Mouse (Mus musculus): ENCODE measurements around the gene Rhbdd1. TPM values are rescaled to one million over a fixed set of nuclear protein-coding genes. Genes with fewer than 3 reads are reported as not detected.

Rhbdd1 gene
- polyA plus RNA-seq, 1 experiment from 2014 or later, result 12.1 TPM

GRCm38 (mm10) chr1:82320456-82320855 lies 4.2 kb downstream of the Rhbdd1 start:
- WGBS, result 69% methylated on average over 6 of the region's 6 CpGs
- Histone ChIP-seq H3K9me3 (replicated peaks; ENCODE audit: control insufficient read depth, low read length) (no peaks in the 10 kb centered on the region), H3K4me1 (ENCODE audit: control insufficient read depth, insufficient read depth, low read length) (0 out of 2 replicates have a peak, but pooled peaks cover 8% of the 10 kb centered on the region), H3K9ac (ENCODE audit: low read length) (no peak overlapping the region), H3K4me2 (ENCODE audit: low read depth, low read length) (no peak overlapping the region), H3K27me3 (ENCODE audit: control insufficient read depth, insufficient read depth, low read length) (no peaks in the 10 kb centered on the region), H3K4me3 (replicated peaks; ENCODE audit: low read length) (no peak overlapping the region), H3K27ac (ENCODE audit: low read length) (no peak overlapping the region), H3K36me3 (ENCODE audit: control insufficient read depth, insufficient read depth, low read length) (no peaks in the 10 kb centered on the region)
- ATAC-seq (ENCODE audit: insufficient read depth, low FRiP score), result no peak

GRCm38 (mm10) chr1:82320864-82321263 lies 4.6 kb downstream of the Rhbdd1 start:
- H3K9ac ChIP-seq (ENCODE audit: low read length), result no peak overlapping the region
- ATAC-seq (ENCODE audit: insufficient read depth, low FRiP score), result no peak
- no peak overlapping the region for H3K4me3 ChIP-seq (replicated peaks; ENCODE audit: low read length)
- no peaks in the 10 kb centered on the region for H3K27me3 ChIP-seq (ENCODE audit: control insufficient read depth, insufficient read depth, low read length)
- H3K4me2 ChIP-seq (ENCODE audit: low read depth, low read length), result no peak overlapping the region
- no peaks in the 10 kb centered on the region for H3K36me3 ChIP-seq (ENCODE audit: control insufficient read depth, insufficient read depth, low read length)
- H3K27ac ChIP-seq (ENCODE audit: low read length), result no peak overlapping the region
- H3K4me1 ChIP-seq (ENCODE audit: control insufficient read depth, insufficient read depth, low read length), result 0 out of 2 replicates have a peak, but pooled peaks cover 8% of the 10 kb centered on the region
- WGBS, result 87% methylated on average over 10 of the region's 10 CpGs
- no peaks in the 10 kb centered on the region for H3K9me3 ChIP-seq (replicated peaks; ENCODE audit: control insufficient read depth, low read length)

- no peak overlapping the region for H3K9ac ChIP-seq (ENCODE audit: low read length)
- H3K27ac ChIP-seq (ENCODE audit: low read length), result no peak overlapping the region
- H3K4me2 ChIP-seq (ENCODE audit: low read depth, low read length), result no peak overlapping the region
- no peak for ATAC-seq (ENCODE audit: insufficient read depth, low FRiP score)
- H3K27me3 ChIP-seq (ENCODE audit: control insufficient read depth, insufficient read depth, low read length), result no peaks in the 10 kb centered on the region
- WGBS, result 79% methylated on average over 1 of the region's 1 CpGs
- H3K4me1 ChIP-seq (ENCODE audit: control insufficient read depth, insufficient read depth, low read length), result 0 out of 2 replicates have a peak, but pooled peaks cover 8% of the 10 kb centered on the region
- no peaks in the 10 kb centered on the region for H3K9me3 ChIP-seq (replicated peaks; ENCODE audit: control insufficient read depth, low read length)
- no peaks in the 10 kb centered on the region for H3K36me3 ChIP-seq (ENCODE audit: control insufficient read depth, insufficient read depth, low read length)
- H3K4me3 ChIP-seq (replicated peaks; ENCODE audit: low read length), result no peak overlapping the region
Observed at GRCm38 (mm10) chr1:82321441-82321840, 5.2 kb downstream of the Rhbdd1 start.

- no peak overlapping the region for H3K27ac ChIP-seq (ENCODE audit: low read length)
Observed at GRCm38 (mm10) chr1:82324131-82324785, 8.0 kb downstream of the Rhbdd1 start.

GRCm38 (mm10) chr1:82326120-82326519 lies 9.9 kb downstream of the Rhbdd1 start:
- no peak overlapping the region for H3K9ac ChIP-seq (ENCODE audit: low read length)
- no peaks in the 10 kb centered on the region for H3K9me3 ChIP-seq (replicated peaks; ENCODE audit: control insufficient read depth, low read length)
- 0 out of 2 replicates have a peak, but pooled peaks cover 4% of the 10 kb centered on the region for H3K4me1 ChIP-seq (ENCODE audit: control insufficient read depth, insufficient read depth, low read length)
- H3K4me2 ChIP-seq (ENCODE audit: low read depth, low read length), result no peak overlapping the region
- no peak overlapping the region for H3K27ac ChIP-seq (ENCODE audit: low read length)
- no peaks in the 10 kb centered on the region for H3K27me3 ChIP-seq (ENCODE audit: control insufficient read depth, insufficient read depth, low read length)
- WGBS, result 72% methylated on average over 5 of the region's 5 CpGs
- no peaks in the 10 kb centered on the region for H3K36me3 ChIP-seq (ENCODE audit: control insufficient read depth, insufficient read depth, low read length)
- no peak for ATAC-seq (ENCODE audit: insufficient read depth, low FRiP score)
- no peak overlapping the region for H3K4me3 ChIP-seq (replicated peaks; ENCODE audit: low read length)

More at GRCm38 (mm10) chr1:82324131-82324785, 8.0 kb downstream of the Rhbdd1 start:
- WGBS, result 24% methylated on average over 4 of the region's 4 CpGs
- no peak for ATAC-seq (ENCODE audit: insufficient read depth, low FRiP score)
- Histone ChIP-seq H3K4me3 (replicated peaks; ENCODE audit: low read length) (no peak overlapping the region), H3K9me3 (replicated peaks; ENCODE audit: control insufficient read depth, low read length) (no peaks in the 10 kb centered on the region), H3K36me3 (ENCODE audit: control insufficient read depth, insufficient read depth, low read length) (no peaks in the 10 kb centered on the region), H3K27me3 (ENCODE audit: control insufficient read depth, insufficient read depth, low read length) (no peaks in the 10 kb centered on the region), H3K4me1 (ENCODE audit: control insufficient read depth, insufficient read depth, low read length) (0 out of 2 replicates have a peak, but pooled peaks cover 4% of the 10 kb centered on the region), H3K4me2 (ENCODE audit: low read depth, low read length) (no peak overlapping the region), H3K9ac (ENCODE audit: low read length) (no peak overlapping the region)

GRCm38 (mm10) chr1:82328033-82328775 lies 12.0 kb downstream of the Rhbdd1 start:
- no peak overlapping the region for H3K27ac ChIP-seq (ENCODE audit: low read length)
- H3K27me3 ChIP-seq (ENCODE audit: control insufficient read depth, insufficient read depth, low read length), result no peaks in the 10 kb centered on the region
- H3K4me2 ChIP-seq (ENCODE audit: low read depth, low read length), result no peak overlapping the region
- H3K9me3 ChIP-seq (replicated peaks; ENCODE audit: control insufficient read depth, low read length), result no peaks in the 10 kb centered on the region
- no peak for ATAC-seq (ENCODE audit: insufficient read depth, low FRiP score)
- H3K36me3 ChIP-seq (ENCODE audit: control insufficient read depth, insufficient read depth, low read length), result no peaks in the 10 kb centered on the region
- H3K4me1 ChIP-seq (ENCODE audit: control insufficient read depth, insufficient read depth, low read length), result 0 out of 2 replicates have a peak, but pooled peaks cover 4% of the 10 kb centered on the region
- 87% methylated on average over 7 of the region's 7 CpGs for WGBS
- H3K9ac ChIP-seq (ENCODE audit: low read length), result no peak overlapping the region
- H3K4me3 ChIP-seq (replicated peaks; ENCODE audit: low read length), result no peak overlapping the region

- H3K4me3 ChIP-seq (replicated peaks; ENCODE audit: low read length), result no peak overlapping the region
- no peaks in the 10 kb centered on the region for H3K9me3 ChIP-seq (replicated peaks; ENCODE audit: control insufficient read depth, low read length)
- whole genome bisulfite sequencing, result 79% methylated on average over 4 of the region's 4 CpGs
- no peaks in the 10 kb centered on the region for H3K36me3 ChIP-seq (ENCODE audit: control insufficient read depth, insufficient read depth, low read length)
- H3K27ac ChIP-seq (ENCODE audit: low read length), result no peak overlapping the region
- H3K4me1 ChIP-seq (ENCODE audit: control insufficient read depth, insufficient read depth, low read length), result no peaks in the 10 kb centered on the region
- no peak overlapping the region for H3K4me2 ChIP-seq (ENCODE audit: low read depth, low read length)
- no peak overlapping the region for H3K9ac ChIP-seq (ENCODE audit: low read length)
- no peaks in the 10 kb centered on the region for H3K27me3 ChIP-seq (ENCODE audit: control insufficient read depth, insufficient read depth, low read length)
- no peak for ATAC-seq (ENCODE audit: insufficient read depth, low FRiP score)
Observed at GRCm38 (mm10) chr1:82329237-82329953, 13.1 kb downstream of the Rhbdd1 start.

GRCm38 (mm10) chr1:82329954-82330247 lies 13.6 kb downstream of the Rhbdd1 start:
- no peaks in the 10 kb centered on the region for H3K4me1 ChIP-seq (ENCODE audit: control insufficient read depth, insufficient read depth, low read length)
- H3K27ac ChIP-seq (ENCODE audit: low read length), result no peak overlapping the region
- no peaks in the 10 kb centered on the region for H3K36me3 ChIP-seq (ENCODE audit: control insufficient read depth, insufficient read depth, low read length)
- H3K9ac ChIP-seq (ENCODE audit: low read length), result no peak overlapping the region
- no peak overlapping the region for H3K4me2 ChIP-seq (ENCODE audit: low read depth, low read length)
- no peaks in the 10 kb centered on the region for H3K9me3 ChIP-seq (replicated peaks; ENCODE audit: control insufficient read depth, low read length)
- H3K27me3 ChIP-seq (ENCODE audit: control insufficient read depth, insufficient read depth, low read length), result no peaks in the 10 kb centered on the region
- no peak for ATAC-seq (ENCODE audit: insufficient read depth, low FRiP score)
- no peak overlapping the region for H3K4me3 ChIP-seq (replicated peaks; ENCODE audit: low read length)

GRCm38 (mm10) chr1:82334506-82334905 lies 18.3 kb downstream of the Rhbdd1 start:
- H3K4me3 ChIP-seq (replicated peaks; ENCODE audit: low read length), result no peak overlapping the region
- H3K4me1 ChIP-seq (ENCODE audit: control insufficient read depth, insufficient read depth, low read length), result no peaks in the 10 kb centered on the region
- ATAC-seq (ENCODE audit: insufficient read depth, low FRiP score), result no peak
- H3K4me2 ChIP-seq (ENCODE audit: low read depth, low read length), result no peak overlapping the region
- no peak overlapping the region for H3K27ac ChIP-seq (ENCODE audit: low read length)
- H3K36me3 ChIP-seq (ENCODE audit: control insufficient read depth, insufficient read depth, low read length), result no peaks in the 10 kb centered on the region
- WGBS, result 78% methylated on average over 3 of the region's 3 CpGs
- no peak overlapping the region for H3K9ac ChIP-seq (ENCODE audit: low read length)
- no peaks in the 10 kb centered on the region for H3K27me3 ChIP-seq (ENCODE audit: control insufficient read depth, insufficient read depth, low read length)
- no peaks in the 10 kb centered on the region for H3K9me3 ChIP-seq (replicated peaks; ENCODE audit: control insufficient read depth, low read length)

All from stomach, embryonic 16.5 days (tissue).